Mouse (Mus musculus): ENCODE data around the gene Gm3417. TPM values are rescaled to one million over a fixed set of nuclear protein-coding genes. Genes with fewer than 3 reads are reported as not detected.
"Not testable (repeated sequence)": the region's sequence is repeated elsewhere in the genome, so short reads cannot be mapped to it uniquely, and the experiment has no call there.

Gm3417 gene
- polyA plus RNA-seq (2015; fragmentation: Nextera tagmentation; extraction: Ambion mirVana), result 1.5 and 1.8 TPM in 2 replicates

- H3K4me1 ChIP-seq (replicated peaks; ENCODE audit: insufficient read depth, low read length); DNase-seq (ENCODE audit: low spot score); H3K36me3 ChIP-seq (ENCODE audit: insufficient read depth, low read length); H3K27me3 ChIP-seq (ENCODE audit: insufficient read depth, low read length); H3K4me3 ChIP-seq (replicated peaks; ENCODE audit: low read depth, low read length); H3K9me3 ChIP-seq (replicated peaks; ENCODE audit: low read length); H3K27ac ChIP-seq; H3K4me2 ChIP-seq (ENCODE audit: low read length); H3K9ac ChIP-seq (ENCODE audit: low read depth, low read length): not testable (repeated sequence)
- WGBS, result no CpG with 5 or more reads among the region's 60 CpGs
- ATAC-seq (replicated peaks; ENCODE audit: low FRiP score, low read depth), result peak; percentile 98
Measured at GRCm38 (mm10) chr17:14978362-14979038, at the start of gene Gm3417, which contains the start of gene 9030025P20Rik. Gm3417 (minus strand) TSS chr17:14978790. 9030025P20Rik (plus strand) TSS chr17:14978468.

- not testable (repeated sequence) for ATAC-seq (replicated peaks; ENCODE audit: low FRiP score, low read depth); DNase-seq (ENCODE audit: low spot score); H3K27me3 ChIP-seq (ENCODE audit: insufficient read depth, low read length)
Measured at GRCm38 (mm10) chr17:15025513-15025912, 46.9 kb upstream of the Gm3417 start.

GRCm38 (mm10) chr17:15024502-15025193 is 46.1 kb upstream of the Gm3417 start:
- not testable (repeated sequence) for DNase-seq (ENCODE audit: low spot score); H3K4me3 ChIP-seq (replicated peaks; ENCODE audit: low read depth, low read length); H3K4me1 ChIP-seq (replicated peaks; ENCODE audit: insufficient read depth, low read length); H3K27ac ChIP-seq; H3K9me3 ChIP-seq (replicated peaks; ENCODE audit: low read length); H3K36me3 ChIP-seq (ENCODE audit: insufficient read depth, low read length); H3K4me2 ChIP-seq (ENCODE audit: low read length); H3K27me3 ChIP-seq (ENCODE audit: insufficient read depth, low read length); H3K9ac ChIP-seq (ENCODE audit: low read depth, low read length)
- peak; percentile 74 for ATAC-seq (replicated peaks; ENCODE audit: low FRiP score, low read depth)
- WGBS, result no CpG with 5 or more reads among the region's 48 CpGs

More at GRCm38 (mm10) chr17:15025513-15025912, 46.9 kb upstream of the Gm3417 start:
- H3K9me3 ChIP-seq (replicated peaks; ENCODE audit: low read length); H3K4me2 ChIP-seq (ENCODE audit: low read length); H3K27ac ChIP-seq; H3K9ac ChIP-seq (ENCODE audit: low read depth, low read length); H3K36me3 ChIP-seq (ENCODE audit: insufficient read depth, low read length); H3K4me3 ChIP-seq (replicated peaks; ENCODE audit: low read depth, low read length); H3K4me1 ChIP-seq (replicated peaks; ENCODE audit: insufficient read depth, low read length): not testable (repeated sequence)
- no CpG with 5 or more reads among the region's 6 CpGs for WGBS

- H3K36me3 ChIP-seq (ENCODE audit: insufficient read depth, low read length); H3K4me1 ChIP-seq (replicated peaks; ENCODE audit: insufficient read depth, low read length); H3K9ac ChIP-seq (ENCODE audit: low read depth, low read length); H3K27me3 ChIP-seq (ENCODE audit: insufficient read depth, low read length); H3K27ac ChIP-seq; H3K4me3 ChIP-seq (replicated peaks; ENCODE audit: low read depth, low read length); DNase-seq (ENCODE audit: low spot score); H3K4me2 ChIP-seq (ENCODE audit: low read length); H3K9me3 ChIP-seq (replicated peaks; ENCODE audit: low read length): not testable (repeated sequence)
- ATAC-seq (replicated peaks; ENCODE audit: low FRiP score, low read depth), result peak; percentile 70
- no CpG with 5 or more reads among the region's 97 CpGs for WGBS
Measured at GRCm38 (mm10) chr17:15023878-15024492, 45.4 kb upstream of the Gm3417 start.

DNA sequence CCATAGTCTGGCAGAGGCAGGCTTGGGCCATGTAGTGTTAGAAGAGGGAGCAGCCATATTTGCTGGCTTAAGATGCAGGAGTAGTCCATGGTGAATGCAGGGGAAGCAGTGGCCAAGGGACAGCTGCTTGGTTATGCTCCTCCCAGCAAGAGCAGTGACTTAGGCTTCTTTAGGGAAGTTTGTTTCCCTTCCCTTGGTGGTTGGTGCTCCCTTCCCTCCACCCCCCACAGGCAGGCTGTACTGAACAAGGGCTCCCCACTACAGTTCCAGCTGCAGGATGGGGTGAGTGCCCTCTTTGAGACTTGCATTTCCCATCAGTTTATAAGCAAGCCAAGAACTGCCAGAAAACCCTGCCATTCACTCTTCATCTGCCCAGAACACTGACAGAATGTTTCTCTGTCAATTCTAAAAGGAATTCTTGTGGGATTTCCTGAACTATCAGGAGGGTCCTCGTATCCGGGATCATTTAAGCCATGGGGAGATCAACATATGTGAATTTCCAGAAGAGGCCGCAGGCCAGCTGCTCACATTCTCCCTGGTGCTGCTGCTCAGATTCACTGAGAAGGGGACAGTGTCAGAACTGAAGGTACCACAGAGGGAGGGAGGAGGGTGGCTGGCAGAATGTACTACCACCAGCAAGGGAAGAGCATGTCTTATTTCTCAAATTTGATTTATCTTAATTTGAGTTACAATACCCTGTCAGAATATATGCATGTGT is 43.1 kb upstream of the Gm3417 start:
- not testable (repeated sequence) for H3K36me3 ChIP-seq (ENCODE audit: insufficient read depth, low read length); H3K9me3 ChIP-seq (replicated peaks; ENCODE audit: low read length); H3K4me3 ChIP-seq (replicated peaks; ENCODE audit: low read depth, low read length); H3K4me2 ChIP-seq (ENCODE audit: low read length); H3K4me1 ChIP-seq (replicated peaks; ENCODE audit: insufficient read depth, low read length); ATAC-seq (replicated peaks; ENCODE audit: low FRiP score, low read depth); H3K27me3 ChIP-seq (ENCODE audit: insufficient read depth, low read length); DNase-seq (ENCODE audit: low spot score); H3K9ac ChIP-seq (ENCODE audit: low read depth, low read length); H3K27ac ChIP-seq
- WGBS, result 79% methylated on average over 3 of the region's 3 CpGs

GRCm38 (mm10) chr17:15009706-15010413 is 31.3 kb upstream of the Gm3417 start, which contains the start of gene Gm3435:
Gm3435 (plus strand) TSS chr17:15010176.
- no CpG with 5 or more reads among the region's 60 CpGs for WGBS
- H3K27me3 ChIP-seq (ENCODE audit: insufficient read depth, low read length), result not testable (repeated sequence)

GRCm38 (mm10) chr17:15009088-15009487 is 30.5 kb upstream of the Gm3417 start:
- not testable (repeated sequence) for H3K27me3 ChIP-seq (ENCODE audit: insufficient read depth, low read length); H3K27ac ChIP-seq; H3K9ac ChIP-seq (ENCODE audit: low read depth, low read length); DNase-seq (ENCODE audit: low spot score); H3K36me3 ChIP-seq (ENCODE audit: insufficient read depth, low read length); H3K4me2 ChIP-seq (ENCODE audit: low read length); ATAC-seq (replicated peaks; ENCODE audit: low FRiP score, low read depth); H3K9me3 ChIP-seq (replicated peaks; ENCODE audit: low read length); H3K4me3 ChIP-seq (replicated peaks; ENCODE audit: low read depth, low read length); H3K4me1 ChIP-seq (replicated peaks; ENCODE audit: insufficient read depth, low read length)
- no CpG with 5 or more reads among the region's 3 CpGs for WGBS

More at GRCm38 (mm10) chr17:15009706-15010413, 31.3 kb upstream of the Gm3417 start, which contains the start of gene Gm3435:
- not testable (repeated sequence) for H3K9ac ChIP-seq (ENCODE audit: low read depth, low read length); H3K9me3 ChIP-seq (replicated peaks; ENCODE audit: low read length); H3K4me2 ChIP-seq (ENCODE audit: low read length); H3K27ac ChIP-seq; DNase-seq (ENCODE audit: low spot score); H3K4me1 ChIP-seq (replicated peaks; ENCODE audit: insufficient read depth, low read length); H3K4me3 ChIP-seq (replicated peaks; ENCODE audit: low read depth, low read length); H3K36me3 ChIP-seq (ENCODE audit: insufficient read depth, low read length)
- ATAC-seq (replicated peaks; ENCODE audit: low FRiP score, low read depth), result peak; percentile 99

GRCm38 (mm10) chr17:15000047-15000446 is 21.5 kb upstream of the Gm3417 start:
- not testable (repeated sequence) for H3K9me3 ChIP-seq (replicated peaks; ENCODE audit: low read length); H3K4me1 ChIP-seq (replicated peaks; ENCODE audit: insufficient read depth, low read length); H3K27me3 ChIP-seq (ENCODE audit: insufficient read depth, low read length); H3K4me2 ChIP-seq (ENCODE audit: low read length); H3K4me3 ChIP-seq (replicated peaks; ENCODE audit: low read depth, low read length); H3K27ac ChIP-seq; H3K9ac ChIP-seq (ENCODE audit: low read depth, low read length); H3K36me3 ChIP-seq (ENCODE audit: insufficient read depth, low read length); DNase-seq (ENCODE audit: low spot score); ATAC-seq (replicated peaks; ENCODE audit: low FRiP score, low read depth)
- WGBS, result no CpG with 5 or more reads among the region's 4 CpGs

All from kidney, postnatal 0 days (tissue).